Mouse (Mus musculus) intestine, postnatal 0 days (tissue): ENCODE data around the gene Cmah. TPM values are rescaled to one million over a fixed set of nuclear protein-coding genes. Genes with fewer than 3 reads are reported as not detected.

ENCODE experiments used
- ATAC-seq: fragments of 200-750 bp; cut with Nextera tagmentation; 2 replicates; pipeline ENCODE4 v1.8.0; 2017; ENCODE audit warnings: mild to moderate bottlenecking, moderate TSS enrichment, moderate library complexity
- H3K27ac ChIP-seq: fragments of 300-500 bp; sonication (generic); 2 replicates; pipeline ENCODE4 v1.5.1; 2014; ENCODE audit warnings: mild to moderate bottlenecking, low read depth, low read length, moderate library complexity
- H3K27me3 ChIP-seq: fragments of 300-500 bp; sonication (generic); replicated peaks from 2 replicates; pipeline ENCODE4 v1.6.1; 2014; ENCODE audit warnings: low read length, mixed read lengths; ENCODE audit not compliant: control insufficient read depth, insufficient read depth
- H3K36me3 ChIP-seq: fragments of 300-500 bp; sonication (generic); 2 replicates; pipeline ENCODE4 v1.6.1; 2014; ENCODE audit warnings: mild to moderate bottlenecking, moderate library complexity; ENCODE audit not compliant: control insufficient read depth, insufficient read depth
- H3K4me1 ChIP-seq: fragments of 300-500 bp; sonication (generic); replicated peaks from 2 replicates; pipeline ENCODE4 v1.6.1; 2014; ENCODE audit warnings: antibody characterized with exemption, low read length, mixed read lengths; ENCODE audit not compliant: control insufficient read depth, insufficient read depth
- H3K4me2 ChIP-seq: fragments of 300-500 bp; sonication (generic); replicated peaks from 2 replicates; pipeline ENCODE4 v1.6.1; 2014; ENCODE audit warnings: low read depth, mild to moderate bottlenecking, moderate library complexity
- H3K4me3 ChIP-seq: fragments of 300-500 bp; sonication (generic); 2 replicates; pipeline ENCODE4 v1.5.1; 2014; ENCODE audit warnings: low read depth, low read length
- H3K9ac ChIP-seq: fragments of 300-500 bp; sonication (generic); 2 replicates; pipeline ENCODE4 v1.6.1; 2014; ENCODE audit warnings: mild to moderate bottlenecking, low read depth, low read length
- H3K9me3 ChIP-seq: fragments of 300-500 bp; sonication (generic); 2 replicates; pipeline ENCODE4 v1.6.1; 2016; ENCODE audit warnings: mixed run types; ENCODE audit not compliant: control insufficient read depth
- CTCF ChIP-seq: sonication (generic); IDR thresholded peaks from 2 replicates; pipeline ENCODE4 v1.5.1; 2016; ENCODE audit warnings: low read depth, mild to moderate bottlenecking, control low read depth, antibody characterized with exemption, moderate library complexity
- WGBS: fragments of 180-500 bp; shearing (Covaris S2); extraction: QIAGEN DNeasy Blood & Tissue Kit; methylation state at CpG from one replicate; pipeline ENCODE4 v1.1.7; 2014; 5-methylcytosine and 5-hydroxymethylcytosine counted together
- polyA plus RNA-seq: library from polyadenylated mRNA; unstranded; fragments of >200 nt; fragmentation: Nextera tagmentation; extraction: Ambion mirVana; gene quantifications from 2 replicates; pipeline ENCODE4 v1.2.1, GENCODE M21; 2015

Gene Cmah
- polyA plus RNA-seq, 1 experiment from 2014 or later, result 1.4 TPM

- H3K9ac ChIP-seq, result no peak overlapping the region
- no peak overlapping the region for H3K4me2 ChIP-seq
- no peak for ATAC-seq
- H3K9me3 ChIP-seq, result no peaks in the 10 kb centered on the region
- H3K27me3 ChIP-seq, result 0 out of 2 replicates have a peak, but pooled peaks cover 6% of the 10 kb centered on the region
- no peak overlapping the region for H3K27ac ChIP-seq
- no peak overlapping the region for H3K4me3 ChIP-seq
- 80% methylated on average over 4 of the region's 4 CpGs for WGBS
- peaks cover 4% of the 10 kb centered on the region; the same call in 1 of the 2 replicates for H3K4me1 ChIP-seq
- TF ChIP-seq CTCF, result no peak
- no peaks in the 10 kb centered on the region for H3K36me3 ChIP-seq
Observed at GRCm38 (mm10) chr13:24418814-24419213, 91.6 kb downstream of the Cmah start.

- no peak for ATAC-seq
- H3K27ac ChIP-seq, result no peak overlapping the region
- no peaks in the 10 kb centered on the region for H3K9me3 ChIP-seq
- H3K4me1 ChIP-seq, result no peaks in the 10 kb centered on the region
- H3K27me3 ChIP-seq, result 0 out of 2 replicates have a peak, but pooled peaks cover 6% of the 10 kb centered on the region
- H3K4me2 ChIP-seq, result no peak overlapping the region
- no peak for TF ChIP-seq CTCF
- no peak overlapping the region for H3K4me3 ChIP-seq
- 48% methylated on average over 13 of the region's 13 CpGs for WGBS
- no peak overlapping the region for H3K9ac ChIP-seq
- H3K36me3 ChIP-seq, result no peaks in the 10 kb centered on the region
Observed at GRCm38 (mm10) chr13:24419560-24420250, 92.5 kb downstream of the Cmah start.

DNA sequence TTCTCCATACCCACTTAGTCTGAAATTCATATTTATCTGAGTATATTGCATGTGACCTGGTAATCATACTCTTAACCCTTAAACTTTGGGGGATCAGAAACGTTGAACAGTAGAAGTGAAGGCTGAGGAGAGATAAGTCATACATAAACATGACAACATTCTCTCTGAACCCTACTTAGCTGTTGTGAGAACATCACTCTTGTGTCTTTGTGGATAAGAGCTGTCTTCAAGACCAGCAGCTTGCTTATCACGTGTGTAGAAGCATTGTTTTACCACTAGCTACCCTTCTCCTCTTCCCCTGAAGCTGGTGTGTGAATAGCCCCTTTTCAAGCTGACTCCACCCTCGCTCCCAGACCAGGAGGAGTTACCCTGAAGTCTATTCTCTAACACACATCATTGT lies 94.8 kb downstream of the Cmah start:
- Histone ChIP-seq H3K36me3 (no peaks in the 10 kb centered on the region), H3K4me3 (no peak overlapping the region), H3K4me1 (no peaks in the 10 kb centered on the region), H3K9ac (no peak overlapping the region), H3K9me3 (no peaks in the 10 kb centered on the region), H3K27me3 (0 out of 2 replicates have a peak, but pooled peaks cover 2% of the 10 kb centered on the region), H3K27ac (no peak overlapping the region), H3K4me2 (no peak overlapping the region)
- TF ChIP-seq CTCF, result no peak
- WGBS, result 56% methylated on average over 3 of the region's 3 CpGs
- no peak for ATAC-seq

DNA sequence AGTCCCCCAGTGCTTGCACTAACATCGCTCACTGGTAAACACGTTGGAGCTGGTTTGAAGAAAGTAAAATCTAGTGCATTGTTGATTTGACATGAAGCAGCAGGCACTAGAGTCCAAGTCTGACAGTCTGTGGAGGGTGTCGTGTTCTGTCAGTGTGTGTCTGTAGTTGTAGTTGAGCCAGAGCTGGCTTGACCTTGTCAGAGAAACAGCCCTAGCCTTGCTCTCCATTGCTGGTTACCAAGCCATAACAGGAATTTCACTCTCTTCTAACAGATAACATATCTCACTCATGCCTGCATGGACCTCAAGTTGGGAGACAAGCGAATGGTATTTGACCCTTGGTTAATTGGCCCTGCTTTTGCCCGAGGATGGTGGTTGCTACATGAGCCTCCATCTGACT lies 103.0 kb downstream of the Cmah start:
- Histone ChIP-seq H3K27me3 (no peaks in the 10 kb centered on the region), H3K4me2 (no peak overlapping the region), H3K9ac (no peak overlapping the region), H3K36me3 (no peaks in the 10 kb centered on the region), H3K4me1 (no peaks in the 10 kb centered on the region), H3K4me3 (no peak overlapping the region), H3K27ac (no peak overlapping the region), H3K9me3 (no peaks in the 10 kb centered on the region)
- ATAC-seq, result no peak
- 46% methylated on average over 5 of the region's 5 CpGs for WGBS
- no peak for TF ChIP-seq CTCF

GRCm38 (mm10) chr13:24431593-24431992 lies 104.4 kb downstream of the Cmah start:
- Histone ChIP-seq H3K4me3 (no peak overlapping the region), H3K27me3 (no peaks in the 10 kb centered on the region), H3K27ac (no peak overlapping the region), H3K9me3 (no peaks in the 10 kb centered on the region), H3K4me1 (no peaks in the 10 kb centered on the region), H3K9ac (no peak overlapping the region), H3K4me2 (no peak overlapping the region), H3K36me3 (no peaks in the 10 kb centered on the region)
- WGBS, result 88% methylated on average over 3 of the region's 3 CpGs
- ATAC-seq, result no peak
- no peak for TF ChIP-seq CTCF

DNA sequence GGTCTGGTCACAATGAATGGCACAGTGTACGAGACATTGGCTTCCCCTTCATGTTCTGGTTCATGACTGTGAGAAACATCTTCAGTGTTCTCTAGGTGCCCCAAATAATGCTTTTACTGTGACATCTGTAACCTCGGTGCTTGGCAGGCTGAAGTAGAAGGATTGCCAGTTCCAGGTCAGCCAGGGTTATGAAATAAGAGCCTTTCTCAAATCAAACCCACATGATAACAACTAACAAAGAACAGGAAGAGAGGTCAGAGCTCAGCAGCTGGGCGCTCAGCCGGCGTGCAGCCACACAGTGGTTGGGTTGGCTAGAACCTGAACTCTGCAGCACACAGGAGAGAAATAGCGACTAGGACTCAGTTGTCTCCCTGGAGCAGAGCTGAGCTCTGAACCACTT lies 115.1 kb downstream of the Cmah start:
- Histone ChIP-seq H3K27ac (no peak overlapping the region), H3K9me3 (no peaks in the 10 kb centered on the region), H3K27me3 (no peaks in the 10 kb centered on the region), H3K4me1 (no peaks in the 10 kb centered on the region; the same call in 1 of the 2 replicates), H3K36me3 (no peaks in the 10 kb centered on the region), H3K4me2 (no peak overlapping the region), H3K9ac (no peak overlapping the region), H3K4me3 (no peak overlapping the region)
- 66% methylated on average over 6 of the region's 6 CpGs for WGBS
- no peak for ATAC-seq
- no peak for TF ChIP-seq CTCF
